Mouse (Mus musculus) neutrophil, adult 5-6 weeks (primary cell): ENCODE data around the gene Grb2. TPM values are rescaled to one million over a fixed set of nuclear protein-coding genes. Genes with fewer than 3 reads are reported as not detected.
A peak's percentile ranks its signal among the peaks of the same experiment; 100 is the strongest.

Experiments used
- ATAC-seq: fragments of 151-379, 151-347 bp; 2 replicates; pipeline ENCODE4 v1.8.0; 2017; ENCODE audit warnings: mild to moderate bottlenecking, moderate TSS enrichment; ENCODE audit not compliant: insufficient number of reproducible peaks, poor library complexity, low FRiP score, severe bottlenecking; ENCODE audit errors: extremely low read depth
- total RNA-seq: library from RNA; stranded (forward); fragments of 200-1000 nt; gene quantifications from 2 replicates; pipeline ENCODE4 v1.2.3, GENCODE M21; 2017

The Grb2 gene
- total RNA-seq, 1 experiment from 2014 or later = 71.5 TPM

DNA sequence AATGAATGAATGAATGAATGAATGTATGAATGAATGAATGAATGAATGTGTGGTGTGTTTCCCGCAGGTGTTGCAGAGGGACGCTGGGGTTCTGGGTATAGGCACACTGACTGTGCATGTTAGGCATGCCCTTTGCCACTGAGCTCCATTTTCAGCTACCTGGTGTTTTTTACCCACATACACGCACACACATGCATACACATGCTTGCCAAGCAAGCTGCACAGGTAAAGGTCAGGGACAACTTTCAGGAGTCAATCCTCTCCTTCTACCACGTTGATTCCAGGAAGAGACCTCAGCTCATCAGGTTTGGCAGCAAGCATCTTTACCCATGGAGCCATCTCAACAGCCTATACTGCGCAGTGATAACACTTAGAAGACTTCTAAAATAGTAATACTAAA lies 16.9 kb downstream of the Grb2 start:
- no peak for ATAC-seq

GRCm38 (mm10) chr11:115691013-115691412 lies 17.4 kb downstream of the Grb2 start:
- ATAC-seq = no peak

DNA sequence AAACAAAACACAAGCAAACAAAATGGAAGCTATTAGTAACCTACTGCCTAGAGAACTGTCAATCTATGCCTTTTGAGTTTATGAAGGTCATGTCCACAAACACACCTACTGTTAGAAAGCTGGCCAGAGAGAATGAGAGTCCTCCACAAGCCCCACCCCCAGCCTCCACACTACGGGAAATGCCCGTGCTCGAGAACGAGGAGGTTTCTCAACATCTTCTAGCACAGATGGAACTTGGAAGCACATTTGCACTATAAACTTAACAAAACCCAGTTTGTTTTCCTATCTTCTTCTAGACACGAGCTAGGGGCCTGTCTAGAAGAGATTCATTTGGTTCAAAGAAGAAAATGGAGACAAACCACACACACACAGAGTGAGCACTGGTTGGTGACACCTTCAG lies 18.0 kb downstream of the Grb2 start:
- no peak for ATAC-seq

GRCm38 (mm10) chr11:115689137-115689915 lies 19.1 kb downstream of the Grb2 start:
- no peak for ATAC-seq

- ATAC-seq = no peak
These were observed 22.0 kb downstream of the Grb2 start for GRCm38 (mm10) chr11:115686369-115686768.

DNA sequence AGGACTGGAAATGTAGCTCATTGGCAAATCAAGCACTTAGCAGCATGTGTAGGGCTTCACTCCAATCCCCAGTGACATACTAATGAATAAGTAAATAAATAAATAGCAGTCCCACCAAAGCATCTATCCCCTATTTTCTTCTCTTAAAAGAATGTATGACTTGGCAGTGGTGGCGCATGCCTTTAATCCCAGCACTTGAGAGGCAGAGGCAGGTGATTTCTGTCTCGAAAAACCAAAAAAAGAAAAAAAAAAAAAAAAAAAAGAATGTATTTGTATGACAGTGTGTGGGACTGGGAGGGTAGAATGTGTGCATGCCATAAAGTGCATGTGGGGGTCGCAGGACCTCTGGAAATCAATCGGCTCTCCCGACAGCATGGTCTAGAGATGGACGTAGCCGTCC lies 22.4 kb downstream of the Grb2 start:
- ATAC-seq = no peak

DNA sequence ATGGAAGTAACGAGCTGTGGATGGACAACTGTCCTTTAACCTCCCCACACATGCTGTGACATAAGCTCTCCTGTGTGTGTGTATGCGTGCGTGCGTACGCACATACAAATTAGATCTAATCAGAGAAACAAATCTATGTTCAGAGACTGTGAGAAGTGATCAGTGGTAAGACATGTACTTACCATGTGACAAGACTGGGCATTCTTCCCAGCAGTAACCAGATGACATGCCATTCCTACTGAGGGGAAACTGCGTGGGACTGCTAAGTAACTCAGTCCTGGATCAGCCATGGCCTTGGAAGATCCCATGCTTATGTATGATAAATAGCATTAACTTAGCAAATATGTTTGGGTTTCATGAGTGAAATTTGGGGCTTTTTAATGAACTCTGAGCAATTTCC lies 23.5 kb downstream of the Grb2 start:
- ATAC-seq = no peak

DNA sequence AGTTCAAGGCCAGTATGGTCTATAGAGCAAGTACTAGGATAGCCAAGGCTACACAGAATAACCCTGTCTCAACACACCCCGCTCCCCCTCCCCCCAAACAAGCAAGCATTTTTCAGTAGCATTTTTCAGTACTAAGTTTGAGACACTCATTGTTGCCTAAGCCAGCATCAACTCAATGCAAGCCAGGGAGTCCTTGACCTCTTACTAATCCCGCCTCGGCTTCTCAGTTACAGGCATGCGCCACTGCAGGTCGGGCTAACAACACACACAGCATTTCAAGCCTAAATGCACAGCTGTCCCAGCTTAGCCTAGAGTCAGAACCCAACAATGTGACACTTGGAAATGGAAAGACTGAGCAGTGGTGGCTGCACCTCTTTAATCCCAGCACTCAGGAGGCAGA lies 25.1 kb downstream of the Grb2 start:
- ATAC-seq = no peak

DNA sequence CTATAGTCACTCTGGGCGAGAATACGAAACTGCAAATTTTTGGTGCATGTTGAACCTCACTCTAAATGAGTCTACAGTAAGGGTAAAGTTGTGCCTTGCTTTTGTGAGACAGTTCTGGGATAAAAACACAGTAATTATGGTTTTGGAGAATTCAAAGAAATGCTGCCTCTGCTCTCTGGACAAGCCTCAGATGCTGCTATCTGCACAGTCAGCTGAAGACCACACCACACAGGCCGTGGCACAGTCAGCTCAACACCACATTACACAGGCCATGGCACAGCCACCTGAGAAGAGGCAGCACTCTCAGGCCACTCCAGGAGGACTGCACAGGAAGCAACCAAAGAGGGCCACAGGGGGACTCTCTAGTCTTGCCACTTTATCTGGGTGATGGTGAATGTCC lies 26.0 kb downstream of the Grb2 start:
- ATAC-seq = no peak

DNA sequence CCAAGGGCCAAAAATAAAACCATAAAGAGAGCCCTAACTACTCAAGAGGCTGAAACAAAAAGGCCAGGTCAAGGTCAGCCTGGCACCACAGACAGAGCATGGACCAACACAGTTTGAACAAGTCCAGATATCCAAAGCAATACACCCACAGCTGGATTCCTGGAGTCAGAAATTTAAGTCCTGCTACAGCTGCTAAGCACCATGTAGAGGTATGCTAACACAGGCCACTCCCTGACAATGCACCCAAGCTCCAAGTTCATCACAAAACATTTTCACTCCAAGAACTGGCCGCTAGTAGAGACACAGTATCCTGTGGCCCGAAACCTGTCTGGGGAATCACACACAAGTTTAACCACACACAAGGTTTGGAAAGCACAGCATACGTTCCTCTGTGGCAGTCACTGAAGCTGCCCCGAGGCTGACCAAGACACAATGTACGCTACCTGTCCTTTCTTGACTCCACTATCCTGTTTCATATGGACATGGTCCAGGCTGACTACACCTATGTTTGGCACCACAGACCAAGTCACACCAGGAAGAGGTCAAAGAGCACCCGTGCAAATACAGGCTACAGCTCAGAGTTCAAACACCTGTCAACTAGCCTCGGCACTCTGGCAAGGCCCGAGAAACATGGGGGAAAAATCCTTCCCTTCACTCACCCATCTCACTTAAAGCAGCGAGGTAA lies 28.7 kb downstream of the Grb2 start:
- no peak for ATAC-seq

GRCm38 (mm10) chr11:115678861-115679260 lies 29.5 kb downstream of the Grb2 start:
- ATAC-seq = no peak

- no peak for ATAC-seq
These were observed 30.9 kb downstream of the Grb2 start for GRCm38 (mm10) chr11:115677511-115677910.

- peak; percentile 65 for ATAC-seq
These were observed 31.7 kb downstream of the Grb2 start for GRCm38 (mm10) chr11:115676738-115677137.

- ATAC-seq = no peak
These were observed 34.0 kb downstream of the Grb2 start for GRCm38 (mm10) chr11:115674235-115674865.

- no peak for ATAC-seq
These were observed 34.7 kb downstream of the Grb2 start for GRCm38 (mm10) chr11:115673471-115674234.

DNA sequence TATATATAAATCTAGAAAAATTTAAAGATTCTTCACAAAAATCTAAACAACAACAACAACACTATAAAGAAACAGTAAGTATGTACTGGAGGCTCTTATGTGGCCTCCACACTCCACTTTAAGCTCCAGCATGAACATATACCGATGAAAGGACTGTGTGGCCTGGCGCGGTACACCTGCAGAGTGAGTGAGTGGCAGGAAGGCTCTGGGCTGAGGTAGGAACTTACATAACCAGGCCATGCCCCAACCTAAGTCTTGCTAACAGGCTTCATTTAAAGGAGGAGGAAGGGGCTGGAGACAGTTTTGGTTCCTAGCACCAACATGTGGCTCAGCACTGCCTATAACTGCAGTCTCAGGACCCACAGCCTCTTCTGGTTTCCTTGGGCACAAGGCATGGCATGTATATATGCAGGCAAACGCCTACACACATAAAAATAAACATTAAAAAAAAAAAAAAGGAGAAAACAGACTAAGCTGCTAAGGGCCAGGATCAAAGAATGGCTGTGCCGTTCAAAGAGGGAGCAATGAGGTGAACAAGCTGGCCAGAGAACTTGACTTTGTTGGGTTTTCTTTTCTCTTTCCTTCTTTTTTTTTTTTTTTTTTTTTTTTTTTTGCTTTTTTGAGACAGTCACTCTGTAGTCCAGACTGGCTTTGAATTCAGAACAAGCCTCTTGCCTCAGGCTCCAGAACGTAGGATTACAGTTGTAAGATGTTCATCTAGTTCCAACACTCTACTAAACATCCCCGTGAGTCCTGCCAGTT lies 36.0 kb downstream of the Grb2 start:
- ATAC-seq = no peak

GRCm38 (mm10) chr11:115670451-115671050 lies 37.8 kb downstream of the Grb2 start:
- ATAC-seq = no peak

GRCm38 (mm10) chr11:115663676-115664335 lies 44.6 kb downstream of the Grb2 start:
- ATAC-seq = no peak
